Mouse (Mus musculus): ENCODE measurements around the gene Ctrc.

DNA sequence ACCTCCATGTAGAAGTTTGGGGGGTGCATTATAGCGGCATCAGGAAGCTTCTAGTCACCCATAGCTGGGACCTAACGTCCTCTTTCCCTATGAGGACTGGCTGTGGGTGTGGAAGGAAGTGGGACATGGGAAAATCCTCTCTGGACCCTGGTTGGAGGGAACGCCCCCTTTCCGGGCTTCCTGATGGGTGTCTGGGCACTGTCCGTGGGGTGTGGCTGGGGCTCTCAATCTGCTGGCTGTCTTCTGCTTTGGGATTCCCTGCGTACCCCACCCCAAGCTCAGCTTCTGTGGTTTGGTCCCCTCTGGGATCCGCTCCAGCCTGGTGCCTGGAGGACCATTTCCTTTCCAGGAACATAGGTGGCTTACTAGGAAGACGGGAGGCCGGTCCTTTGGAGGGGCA, 26.8 kb upstream of the Ctrc start:
- TF ChIP-seq CTCF (IDR thresholded peaks at IDR 0.05; ENCODE audit: control insufficient read depth, insufficient read depth, low read length): no peak
- no peak for TF ChIP-seq POLR2A (IDR thresholded peaks at IDR 0.05; ENCODE audit: borderline replicate concordance, control insufficient read depth, low read depth, low read length)
